Mouse (Mus musculus) megakaryocyte, adult 5-6 weeks (primary cell): ENCODE results near the gene Fbln1. TPM values are rescaled to one million over a fixed set of nuclear protein-coding genes. Genes with fewer than 3 reads are reported as not detected.
"Not testable (repeated sequence)": the region's sequence is repeated elsewhere in the genome, so short reads cannot be mapped to it uniquely, and the experiment has no call there.

Experiments
- ATAC-seq: 2 replicates; pipeline ENCODE4 v1.8.0; 2016; ENCODE audit warnings: mild to moderate bottlenecking, inconsistent platforms; ENCODE audit not compliant: poor library complexity, severe bottlenecking
- total RNA-seq, 2 experiments: library from RNA; stranded (forward) in 1 of 2; stranded (reverse) in 1 of 2; fragments of 153-499, 151-499 nt in 1 of 2; fragments of 221-1000, 200-1000 nt in 1 of 2; gene quantifications; 2 replicates each; pipeline versions ENCODE4 v1.2.3 to v1.2.4; 2015 to 2017

Fbln1 gene
- total RNA-seq, 2 experiments from 2014 or later, result 0.07 TPM; not detected in 1

GRCm38 (mm10) chr15:85330024-85330423 is 124.3 kb downstream of the Fbln1 start:
- ATAC-seq, result no peak

DNA sequence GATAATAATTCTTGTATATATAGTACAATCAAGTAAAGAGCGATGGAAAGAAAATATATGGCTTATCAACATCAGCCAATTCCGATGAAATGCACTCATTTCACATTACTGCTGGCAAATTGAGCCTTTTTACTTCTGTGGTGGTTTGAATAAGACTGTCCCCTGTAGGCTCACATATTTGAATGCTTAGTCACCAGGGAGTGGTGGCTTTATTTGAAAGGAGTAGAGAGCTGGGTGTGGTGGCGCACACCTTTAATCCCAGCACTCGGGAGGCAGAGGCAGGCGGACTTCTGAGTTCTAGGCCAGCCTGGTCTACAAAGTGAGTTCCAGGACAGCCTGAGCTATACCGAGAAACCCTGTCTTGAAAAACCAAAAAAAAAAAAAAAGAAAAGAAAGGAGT is 127.8 kb downstream of the Fbln1 start:
- not testable (repeated sequence) for ATAC-seq

DNA sequence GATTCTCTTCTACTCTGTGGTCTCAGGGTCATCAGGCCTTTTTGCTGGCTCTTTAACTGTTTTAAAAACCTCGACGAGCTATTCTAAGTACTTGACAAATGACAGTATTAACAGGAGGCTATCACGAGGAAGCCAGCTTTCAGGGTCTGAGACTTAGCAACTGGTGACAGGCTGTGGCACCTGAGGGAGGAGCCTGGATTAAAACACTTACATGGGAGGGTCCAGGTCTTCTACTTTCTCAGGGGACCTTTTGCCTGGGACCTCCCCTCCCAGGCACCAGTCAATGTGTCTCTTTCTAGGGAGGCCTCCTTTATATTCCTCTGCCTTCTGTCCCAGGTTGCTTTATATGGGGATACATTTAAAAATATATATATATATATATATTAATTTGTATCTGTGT is 128.5 kb downstream of the Fbln1 start:
- ATAC-seq, result no peak

DNA sequence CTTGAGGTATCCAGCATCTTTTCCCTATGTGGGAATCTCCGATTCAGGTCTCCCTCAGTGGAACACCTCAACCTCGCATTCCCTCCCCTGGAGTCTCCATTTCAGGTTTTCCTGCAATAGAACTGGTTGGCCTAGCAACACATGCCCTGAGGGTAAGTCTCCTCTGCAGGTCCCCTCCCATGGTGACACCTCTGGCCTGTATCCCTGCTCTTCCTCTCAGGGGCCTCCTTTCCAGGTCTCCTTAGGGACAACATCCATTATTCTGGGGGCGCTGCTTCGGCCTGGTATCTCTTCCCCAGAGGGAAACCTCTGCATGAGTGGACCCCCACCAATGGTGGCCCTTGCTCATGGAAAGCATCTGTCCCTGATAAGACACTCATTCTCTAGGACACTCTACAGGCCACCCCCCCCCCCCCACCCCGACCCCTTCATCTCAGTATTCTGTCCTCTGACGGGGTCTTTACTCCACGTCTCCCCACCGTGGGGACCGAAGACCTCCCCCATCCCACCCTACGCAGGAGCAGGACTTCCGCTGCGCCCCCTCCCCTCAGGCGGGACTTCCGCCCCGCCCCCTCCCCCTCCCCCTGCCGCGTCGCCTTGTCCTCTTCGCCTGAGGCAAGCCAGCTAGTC is 130.0 kb downstream of the Fbln1 start, which contains the start of gene Atxn10:
Atxn10 (plus strand) TSS at position 575 of the 630 bp plus-strand sequence.
- ATAC-seq, result no peak

Other genes with a start within 250 kb of the Fbln1 start
- gene 5031439G07Rik, start 217.4 kb upstream of the Fbln1 start, total RNA-seq (2015), result 48.7 and 48.8 TPM in 2 replicates
- 65.3 and 73.5 TPM in 2 replicates for gene 5031439G07Rik, start 217.4 kb upstream of the Fbln1 start, total RNA-seq (2017)
- not detected in 2 replicates for gene Upk3a, start 188.8 kb upstream of the Fbln1 start, total RNA-seq (2015)
- gene Upk3a, start 188.8 kb upstream of the Fbln1 start, total RNA-seq (2017), result not detected in 2 replicates
- 8.4 and 9.9 TPM in 2 replicates for gene Fam118a, start 177.0 kb upstream of the Fbln1 start, total RNA-seq (2015)
- 7.5 and 8.8 TPM in 2 replicates for gene Fam118a, start 177.0 kb upstream of the Fbln1 start, total RNA-seq (2017)
- gene Smc1b, start 74.0 kb upstream of the Fbln1 start, total RNA-seq (2015), result not detected in 2 replicates
- gene Smc1b, start 74.0 kb upstream of the Fbln1 start, total RNA-seq (2017), result not detected in 2 replicates
- gene Ribc2, start 73.9 kb upstream of the Fbln1 start, total RNA-seq (2015), result not detected in 2 replicates
- gene Ribc2, start 73.9 kb upstream of the Fbln1 start, total RNA-seq (2017), result not detected in 2 replicates
- gene Atxn10, start 130.3 kb downstream of the Fbln1 start, total RNA-seq (2015), result 167 and 180 TPM in 2 replicates
- gene Atxn10, start 130.3 kb downstream of the Fbln1 start, total RNA-seq (2017), result 103 and 104 TPM in 2 replicates